Mouse (Mus musculus) cerebellum, adult 8-10 months (tissue): Measurements from ENCODE around the gene Kctd20.
A peak's percentile ranks its signal among the peaks of the same experiment; 100 is the strongest.

Experiments used
- DNase-seq: peaks from one replicate; pipeline ENCODE4 v3.0.0; 2022

The Kctd20 gene

GRCm38 (mm10) chr17:28934120-28934916 is 17.4 kb upstream of the Kctd20 start:
- no peak for DNase-seq

DNA sequence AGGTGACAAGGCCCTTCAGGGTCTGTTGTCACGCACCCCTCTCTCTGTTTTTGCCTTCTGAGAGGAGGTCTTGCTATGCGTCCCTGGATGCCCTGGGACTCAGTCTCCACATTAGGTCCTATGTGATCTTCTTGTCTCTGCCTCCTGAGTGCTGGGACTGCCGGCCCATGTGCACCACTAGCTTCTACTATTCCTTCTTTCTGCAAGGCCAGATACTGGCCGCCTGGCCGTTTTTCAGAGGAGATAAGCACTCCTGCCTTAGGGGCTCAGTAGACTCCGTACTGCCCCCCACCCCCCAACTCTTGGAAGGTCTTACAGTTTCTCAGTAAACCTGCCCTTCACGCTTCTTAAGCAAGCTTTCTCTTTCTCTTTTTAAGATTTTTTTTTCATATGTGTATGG is 15.6 kb upstream of the Kctd20 start:
- no peak for DNase-seq

DNA sequence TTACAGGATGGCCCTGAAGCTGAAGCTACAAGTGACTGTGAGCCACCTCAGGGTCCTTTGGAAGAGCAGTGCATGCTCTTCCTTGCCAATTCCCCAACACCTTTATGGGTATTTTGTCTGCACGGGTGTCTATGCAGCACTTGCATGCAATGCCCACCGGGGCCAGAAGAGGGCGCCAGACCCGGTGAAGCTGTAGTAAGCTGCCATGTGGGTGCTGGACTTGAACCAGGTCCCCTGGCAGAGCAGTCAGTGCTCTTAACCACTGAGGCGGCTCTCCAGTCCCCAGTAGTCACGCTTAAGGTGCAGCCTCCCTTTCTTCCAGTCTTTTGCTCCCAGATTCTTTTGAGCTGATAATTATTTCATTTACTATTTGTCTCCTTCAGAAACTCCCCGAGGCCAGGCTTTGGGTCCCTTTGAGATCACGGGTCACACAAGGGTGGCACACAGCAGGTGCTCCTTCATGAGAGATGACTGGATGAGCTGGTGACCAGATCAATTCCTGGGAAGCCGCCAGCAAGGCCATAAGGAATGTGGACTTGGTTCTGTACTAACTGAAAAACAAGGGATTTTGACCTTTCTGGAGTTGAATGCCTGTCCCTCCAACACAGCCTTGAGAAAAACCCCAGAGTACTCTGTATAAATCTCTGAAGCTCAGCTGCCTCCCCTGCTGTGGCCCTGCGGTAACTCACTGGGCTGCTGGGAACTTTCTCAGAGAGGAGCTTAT is 15.0 kb upstream of the Kctd20 start:
- DNase-seq, result peak; percentile 16

DNA sequence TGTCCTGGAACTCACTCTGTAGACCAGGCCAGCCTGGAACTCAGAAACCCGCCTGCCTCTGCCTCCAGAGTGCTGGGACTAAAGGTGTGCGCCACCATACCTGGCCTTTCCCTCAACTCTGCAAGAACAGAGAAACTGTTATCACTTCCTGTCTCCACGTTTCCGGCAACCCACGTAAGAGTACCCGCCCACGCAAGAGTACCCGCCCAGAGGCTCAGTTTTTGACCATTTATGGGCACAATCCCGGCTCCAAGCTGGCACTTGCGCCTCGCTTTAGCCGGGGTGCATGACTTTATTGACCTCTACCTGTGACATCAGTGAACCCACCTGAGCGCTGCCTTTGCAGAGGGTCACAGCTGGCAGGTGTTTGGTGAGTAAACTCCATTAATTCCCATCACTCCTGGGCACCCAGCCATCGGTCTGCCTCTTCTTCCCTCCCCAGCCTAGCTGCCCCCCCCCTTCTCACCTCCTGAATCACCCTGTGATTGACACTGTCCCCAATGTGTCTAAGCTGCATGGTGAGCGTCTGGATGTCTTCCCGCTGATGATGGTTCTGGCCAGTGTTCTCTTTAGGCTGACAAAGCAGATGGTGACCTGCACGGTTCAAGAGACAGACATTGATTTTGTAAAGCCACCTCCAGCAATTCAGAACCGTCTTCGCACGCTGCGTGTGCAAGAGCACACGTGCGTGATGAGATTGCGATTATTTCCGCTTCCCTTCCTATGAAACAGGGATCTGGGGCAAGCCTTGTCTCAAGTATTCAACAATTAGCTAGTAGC is 10.8 kb upstream of the Kctd20 start:
- DNase-seq, result no peak

DNA sequence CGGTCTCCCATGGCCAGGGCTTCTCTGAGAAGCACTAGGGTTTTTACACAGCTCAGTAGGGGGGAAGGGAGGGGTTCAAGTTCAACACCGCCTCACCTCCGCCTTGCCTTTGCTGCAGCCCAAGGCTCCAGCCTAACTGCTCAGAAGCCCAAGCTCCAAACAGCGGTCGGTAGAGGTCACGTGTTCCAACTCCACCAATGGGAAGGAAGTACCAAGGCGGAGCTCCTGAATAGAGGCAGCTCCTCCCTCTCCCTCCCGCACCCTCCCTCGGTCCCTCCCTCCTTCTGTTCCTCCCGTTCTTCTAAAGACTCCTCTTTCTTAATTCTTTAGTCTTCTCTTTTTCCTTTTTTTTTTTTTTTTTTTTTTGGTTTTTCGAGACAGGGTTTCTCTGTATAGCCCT is 9.6 kb upstream of the Kctd20 start:
- no peak for DNase-seq

GRCm38 (mm10) chr17:28943740-28944139 is 8.0 kb upstream of the Kctd20 start, which contains the start of gene Pxt1:
Pxt1 (minus strand) TSS chr17:28943840.
- DNase-seq, result no peak

GRCm38 (mm10) chr17:28944481-28944880 is 7.3 kb upstream of the Kctd20 start:
- no peak for DNase-seq

GRCm38 (mm10) chr17:28947011-28947939 is 4.5 kb upstream of the Kctd20 start:
- no peak for DNase-seq

DNA sequence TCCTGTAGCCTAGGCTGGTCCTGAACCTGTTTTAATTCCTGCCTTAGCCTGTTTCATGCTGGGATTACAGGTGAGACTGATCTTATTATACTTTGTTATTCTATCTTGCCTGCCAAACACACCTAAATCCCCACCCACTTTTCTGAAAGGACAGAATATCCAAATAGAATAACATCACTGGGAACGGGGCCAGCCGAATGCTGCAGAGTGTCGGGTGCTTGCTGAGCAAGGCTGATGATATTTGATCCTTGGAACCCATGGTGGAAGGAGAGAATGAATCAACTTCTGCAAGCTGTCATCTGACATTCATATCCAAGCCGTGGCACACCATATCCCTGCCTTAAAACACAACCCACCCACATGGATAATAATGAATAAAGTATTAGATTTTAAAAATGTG is 3.1 kb upstream of the Kctd20 start:
- no peak for DNase-seq

GRCm38 (mm10) chr17:28950751-28951150 is 999 bp upstream of the Kctd20 start:
- no peak for DNase-seq

- DNase-seq, result no peak
Measured at GRCm38 (mm10) chr17:28953251-28953650, 1.5 kb downstream of the Kctd20 start.

DNA sequence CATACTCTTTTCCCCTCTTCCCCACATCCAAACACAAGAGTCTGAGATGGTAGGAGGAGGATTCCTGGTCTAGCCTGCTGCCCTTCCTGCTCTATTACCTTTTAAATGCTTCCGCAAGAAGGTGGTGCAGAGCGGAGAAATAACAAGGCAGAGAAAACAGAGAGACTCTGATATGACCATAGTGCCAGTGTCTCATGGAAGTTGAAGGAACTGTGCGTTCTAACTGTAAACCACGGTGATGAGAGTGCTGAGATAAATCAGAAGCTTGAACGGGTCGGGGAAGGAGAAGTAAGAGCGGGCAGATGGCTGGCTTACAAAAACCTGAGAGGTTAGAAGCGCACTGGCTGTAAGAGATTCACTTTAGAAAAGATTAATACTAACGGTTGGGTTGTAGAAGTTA is 2.7 kb downstream of the Kctd20 start:
- DNase-seq, result no peak

DNA sequence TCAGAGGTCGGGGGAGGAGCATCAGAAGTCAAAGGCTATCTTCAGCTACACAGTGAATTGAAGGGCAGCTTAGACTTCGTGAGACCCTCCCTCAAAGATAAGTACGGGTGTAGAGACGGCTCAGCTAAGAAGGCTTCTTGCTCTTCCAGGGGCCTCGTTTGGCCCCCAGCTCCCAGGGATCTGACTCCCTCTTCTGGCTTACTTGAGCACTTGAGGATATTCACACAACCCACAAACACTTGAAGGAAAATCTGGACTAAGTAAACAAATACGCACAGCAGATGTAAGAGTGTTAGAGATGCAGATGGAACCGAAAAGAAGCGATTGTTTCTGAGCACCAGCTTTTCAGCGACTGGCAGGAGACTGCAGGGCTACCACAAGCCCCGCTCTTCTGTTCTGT is 8.8 kb downstream of the Kctd20 start:
- no peak for DNase-seq

DNA sequence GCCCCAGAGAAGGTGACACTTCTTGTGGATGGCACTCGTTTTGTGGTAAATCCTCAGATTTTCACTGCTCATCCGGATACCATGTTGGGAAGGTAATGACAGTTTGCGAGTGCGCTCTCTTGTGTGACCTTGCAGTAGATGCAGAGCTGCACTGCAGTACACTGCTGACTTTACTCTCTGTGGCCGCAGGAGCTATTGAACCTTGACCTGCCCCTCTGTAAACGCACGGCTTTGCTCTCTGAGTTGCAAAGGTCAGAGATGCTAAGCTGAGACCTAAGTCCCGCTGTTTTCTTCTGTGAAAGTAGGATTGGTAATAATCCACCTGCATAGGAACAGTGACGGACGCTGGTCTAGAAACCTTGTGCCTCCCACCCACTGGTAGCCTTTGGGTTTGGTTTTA is 9.8 kb downstream of the Kctd20 start:
- no peak for DNase-seq

DNA sequence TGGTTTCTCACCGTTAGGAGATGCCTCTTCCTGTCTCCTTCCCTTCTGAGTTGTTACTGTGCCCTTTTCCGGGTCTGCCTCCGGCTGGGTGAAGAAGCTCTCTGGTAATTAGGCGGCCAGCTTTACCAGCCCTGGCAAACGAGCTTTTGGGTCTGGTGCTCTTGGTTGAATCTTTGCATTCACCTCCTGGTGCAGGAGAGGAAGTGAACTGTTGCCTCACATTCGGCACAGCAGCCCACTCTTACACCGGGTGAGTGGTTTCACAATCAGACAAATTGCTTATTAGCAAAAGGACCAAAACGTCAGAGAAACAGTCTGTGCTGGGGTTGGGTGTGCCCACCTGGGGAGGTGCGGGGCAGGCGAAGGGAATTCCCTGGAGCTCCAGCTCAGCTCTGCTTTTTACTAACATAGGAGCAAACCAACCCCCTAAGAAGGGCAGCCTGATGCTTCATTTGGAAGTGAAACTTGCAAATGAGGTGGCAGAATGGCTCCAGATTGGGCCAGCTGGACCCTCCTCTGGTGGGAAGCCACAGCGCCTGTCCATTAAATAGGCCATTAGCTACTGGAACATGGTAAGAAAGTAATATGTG is 15.4 kb downstream of the Kctd20 start:
- no peak for DNase-seq

- DNase-seq, result no peak
Measured at GRCm38 (mm10) chr17:28970122-28970521, 18.4 kb downstream of the Kctd20 start.

DNA sequence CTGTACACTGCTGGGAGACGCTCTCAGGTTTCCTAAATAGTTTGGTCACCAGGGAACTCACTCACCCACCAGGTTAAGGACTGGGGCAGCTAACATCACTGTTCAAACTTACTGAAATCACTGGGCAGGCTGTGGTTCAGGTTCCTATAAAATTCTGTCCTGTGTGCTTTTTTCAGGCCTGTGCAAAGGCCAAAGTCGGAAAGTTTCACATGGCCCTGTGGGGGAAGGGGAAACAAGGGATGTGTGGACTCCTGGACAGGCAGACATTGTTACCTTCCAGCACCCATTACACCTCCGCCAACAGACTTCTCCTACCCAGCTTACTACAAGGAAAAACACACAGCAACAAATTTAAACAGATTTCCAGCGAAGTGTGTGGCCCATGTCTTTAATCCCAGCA is 27.3 kb downstream of the Kctd20 start:
- no peak for DNase-seq

DNA sequence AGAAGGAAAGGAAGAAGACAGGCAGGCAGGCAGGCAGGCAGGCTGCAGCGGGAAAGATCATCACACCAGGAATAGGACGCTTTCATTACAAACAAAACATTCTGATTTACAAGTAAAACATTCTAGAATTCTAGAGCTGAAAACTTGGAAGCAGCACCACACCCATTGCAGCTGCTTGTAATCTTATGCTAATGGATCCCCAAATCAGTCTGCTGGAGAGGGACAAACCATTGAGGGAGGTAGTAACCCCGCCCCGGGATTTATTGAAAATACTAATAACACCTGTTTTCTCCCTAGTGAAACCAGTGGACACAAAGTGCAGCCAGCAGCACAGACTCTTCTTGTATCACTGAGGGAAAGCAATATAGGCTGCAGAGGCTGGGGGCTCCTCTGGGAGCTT is 29.3 kb downstream of the Kctd20 start:
- no peak for DNase-seq

DNA sequence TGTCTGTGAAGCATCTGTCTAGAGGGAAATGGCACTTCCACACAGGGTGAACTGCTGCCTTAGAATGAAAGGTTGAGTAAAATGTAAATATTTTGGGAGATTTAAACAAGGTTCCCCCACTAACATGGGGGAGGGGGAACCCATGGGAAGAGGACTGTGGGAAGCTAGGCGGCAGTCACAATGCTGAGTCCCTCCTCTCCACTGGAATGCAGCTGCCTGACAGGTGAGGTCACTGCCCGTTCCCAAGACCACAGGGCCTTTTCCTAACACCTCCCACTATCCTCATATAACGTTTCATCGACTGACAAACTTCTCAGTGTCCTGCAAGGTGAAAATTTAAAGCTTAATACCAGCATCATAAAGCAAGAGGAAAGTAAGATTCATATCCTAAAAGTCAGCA is 30.8 kb downstream of the Kctd20 start:
- DNase-seq, result no peak

DNA sequence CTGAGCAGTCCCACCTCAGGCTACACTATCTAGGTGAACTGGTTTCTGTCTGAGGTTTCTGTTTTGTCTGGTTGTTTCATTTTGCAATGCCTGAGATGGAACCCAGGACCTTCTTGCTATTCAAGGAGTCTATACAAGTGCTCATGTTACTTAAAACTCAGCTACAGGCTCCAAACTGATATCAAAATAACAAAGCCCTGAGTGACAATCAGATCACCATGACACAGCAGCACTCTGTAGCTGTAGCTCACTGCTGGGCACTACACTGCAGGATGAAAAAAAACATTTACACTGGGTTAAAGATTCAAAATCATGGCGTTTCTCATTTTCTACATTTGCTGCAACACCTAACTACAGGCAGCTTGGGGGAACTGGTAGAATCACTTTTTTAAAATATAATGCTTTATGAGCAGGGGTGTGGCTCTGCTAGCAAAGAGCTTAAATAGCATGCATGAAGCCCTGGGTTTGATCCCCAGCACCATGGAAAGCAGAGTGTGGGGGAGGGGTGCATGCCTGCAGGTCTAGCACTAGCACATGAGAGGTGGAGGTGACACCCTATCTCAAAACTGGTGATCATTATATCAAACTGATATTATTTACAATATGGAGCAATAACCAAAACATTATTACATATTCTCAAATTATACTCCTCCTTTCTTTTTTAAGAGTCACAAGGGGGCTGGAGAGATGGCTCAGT is 33.1 kb downstream of the Kctd20 start:
- no peak for DNase-seq

GRCm38 (mm10) chr17:28986833-28987232 is 35.1 kb downstream of the Kctd20 start:
- no peak for DNase-seq
